Mouse (Mus musculus): ENCODE measurements at regions not wholly inside any gene's neighbourhood (a gene's known extent, or its start where the extent isn't known, plus 50 kb on each side); places are given as distances from the start of the nearest gene placed in this dataset.
"Not testable (repeated sequence)": the region's sequence is repeated elsewhere in the genome, so short reads cannot be mapped to it uniquely, and the experiment has no call there.

DNA sequence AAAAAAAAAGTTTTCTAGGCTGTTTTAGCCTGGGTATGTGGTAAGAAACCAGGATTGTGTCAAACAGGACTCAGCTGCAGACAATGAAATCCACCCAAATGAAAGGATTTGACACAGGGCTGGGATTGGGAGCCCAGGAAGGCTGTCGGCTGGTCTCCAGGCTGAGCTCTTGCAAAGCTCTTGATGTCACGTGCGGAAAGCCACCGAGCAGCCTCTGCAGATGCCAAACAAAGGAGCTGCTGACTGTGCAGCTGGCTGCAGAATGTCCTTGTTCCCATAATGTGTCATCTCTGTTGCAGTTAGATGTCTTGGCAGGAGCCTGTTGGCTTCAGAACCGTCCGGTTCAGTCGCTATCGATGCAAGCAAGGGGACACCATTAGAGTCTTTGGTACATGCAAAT is 56.1 kb downstream of the Bbs10 start:
- ATAC-seq (ENCODE audit: insufficient number of reproducible peaks, low FRiP score, low TSS enrichment): no peak

GRCm38 (mm10) chr10:111358340-111358739 is 59.9 kb downstream of the Bbs10 start:
- not testable (repeated sequence) for ATAC-seq (ENCODE audit: insufficient number of reproducible peaks, low FRiP score, low TSS enrichment)

GRCm38 (mm10) chr10:111361749-111362435 is 63.4 kb downstream of the Bbs10 start:
- ATAC-seq (ENCODE audit: insufficient number of reproducible peaks, low FRiP score, low TSS enrichment): no peak

DNA sequence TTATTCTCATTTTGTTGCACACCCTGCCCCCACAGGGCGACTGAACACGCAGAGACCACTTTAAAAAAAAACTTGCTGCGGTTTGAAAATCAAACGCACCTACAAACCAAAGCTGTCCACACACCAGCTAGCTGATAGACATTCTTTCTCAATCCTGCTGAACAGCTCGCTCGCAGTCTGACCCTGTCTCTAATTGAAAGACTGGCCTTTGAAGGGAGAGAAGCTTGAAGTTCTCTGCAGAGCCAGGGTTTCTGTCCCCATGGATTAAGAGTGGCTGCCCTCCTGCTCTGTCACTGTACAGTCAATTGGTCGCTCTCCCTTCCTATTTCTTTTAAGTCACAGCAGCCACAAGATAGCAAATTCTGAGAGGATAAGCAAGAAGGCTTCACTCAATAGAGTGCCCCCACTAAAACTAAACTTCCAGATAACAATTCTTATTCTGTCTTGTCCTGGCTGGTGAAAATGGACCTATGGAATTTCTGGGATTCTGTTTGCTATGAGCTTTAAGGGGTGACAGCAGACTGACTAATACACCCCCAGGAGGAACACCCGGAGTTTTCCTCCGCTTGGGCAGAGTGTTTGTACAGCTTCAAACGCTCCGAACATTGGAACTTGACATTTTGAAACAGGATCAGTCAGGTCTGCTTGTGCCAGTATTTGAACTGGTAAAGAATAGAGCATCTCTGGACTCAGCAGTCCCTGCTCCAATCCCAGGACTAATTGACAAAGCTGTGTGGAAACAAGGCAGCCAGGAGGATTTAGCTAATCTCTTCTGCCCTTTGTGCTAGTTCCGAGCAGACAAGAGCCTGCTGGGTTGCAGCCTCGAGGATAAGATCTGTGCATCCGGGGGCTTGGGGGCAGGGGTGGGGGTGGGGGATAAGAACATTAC is 65.5 kb downstream of the Bbs10 start:
- ATAC-seq (ENCODE audit: insufficient number of reproducible peaks, low FRiP score, low TSS enrichment): no peak

DNA sequence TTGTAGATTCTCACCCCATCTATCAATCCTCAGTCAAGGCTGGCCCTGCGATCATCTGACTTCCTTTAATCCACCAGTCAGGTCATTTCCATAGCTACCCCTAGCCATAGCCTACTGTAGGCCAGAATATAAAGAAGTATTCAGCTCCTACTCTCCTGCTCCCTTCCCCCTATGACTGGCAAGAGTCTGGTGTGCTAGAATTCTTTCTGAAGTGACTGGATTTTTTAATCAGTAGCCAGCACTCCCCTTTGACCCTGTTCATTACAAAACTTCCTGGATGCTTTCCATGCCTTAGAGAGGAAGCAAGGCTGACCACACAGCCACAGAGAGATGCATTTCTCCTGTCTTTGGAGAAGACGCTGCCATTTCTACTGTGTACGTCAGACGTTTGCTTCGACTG is 66.5 kb downstream of the Bbs10 start:
- no peak for ATAC-seq (ENCODE audit: insufficient number of reproducible peaks, low FRiP score, low TSS enrichment)

- ATAC-seq (ENCODE audit: insufficient number of reproducible peaks, low FRiP score, low TSS enrichment): not testable (repeated sequence)
These were observed 70.6 kb downstream of the Bbs10 start for GRCm38 (mm10) chr10:111369046-111369445.

GRCm38 (mm10) chr10:111378047-111378618 is 79.7 kb downstream of the Bbs10 start:
- ATAC-seq (ENCODE audit: insufficient number of reproducible peaks, low FRiP score, low TSS enrichment): no peak

DNA sequence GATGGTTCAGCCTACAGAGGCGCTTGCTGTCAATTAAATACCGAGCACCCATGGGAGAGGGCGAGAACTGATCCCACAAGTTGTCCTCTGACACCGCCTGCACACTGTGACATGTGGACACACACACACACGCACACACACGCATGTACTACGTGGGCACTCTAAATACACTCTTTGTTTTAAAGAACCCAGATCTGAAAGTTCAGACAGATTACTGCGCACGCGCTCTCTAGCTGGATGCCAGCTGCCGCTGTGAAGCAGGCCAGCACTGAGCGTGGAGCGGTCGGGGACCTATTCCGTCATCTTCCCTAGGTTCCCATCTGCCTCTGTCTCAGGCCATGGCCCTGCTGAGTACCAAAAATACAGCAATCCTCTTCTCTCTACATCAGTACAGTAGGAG is 83.2 kb downstream of the Bbs10 start:
- peak; percentile 71 for ATAC-seq (ENCODE audit: insufficient number of reproducible peaks, low FRiP score, low TSS enrichment)

DNA sequence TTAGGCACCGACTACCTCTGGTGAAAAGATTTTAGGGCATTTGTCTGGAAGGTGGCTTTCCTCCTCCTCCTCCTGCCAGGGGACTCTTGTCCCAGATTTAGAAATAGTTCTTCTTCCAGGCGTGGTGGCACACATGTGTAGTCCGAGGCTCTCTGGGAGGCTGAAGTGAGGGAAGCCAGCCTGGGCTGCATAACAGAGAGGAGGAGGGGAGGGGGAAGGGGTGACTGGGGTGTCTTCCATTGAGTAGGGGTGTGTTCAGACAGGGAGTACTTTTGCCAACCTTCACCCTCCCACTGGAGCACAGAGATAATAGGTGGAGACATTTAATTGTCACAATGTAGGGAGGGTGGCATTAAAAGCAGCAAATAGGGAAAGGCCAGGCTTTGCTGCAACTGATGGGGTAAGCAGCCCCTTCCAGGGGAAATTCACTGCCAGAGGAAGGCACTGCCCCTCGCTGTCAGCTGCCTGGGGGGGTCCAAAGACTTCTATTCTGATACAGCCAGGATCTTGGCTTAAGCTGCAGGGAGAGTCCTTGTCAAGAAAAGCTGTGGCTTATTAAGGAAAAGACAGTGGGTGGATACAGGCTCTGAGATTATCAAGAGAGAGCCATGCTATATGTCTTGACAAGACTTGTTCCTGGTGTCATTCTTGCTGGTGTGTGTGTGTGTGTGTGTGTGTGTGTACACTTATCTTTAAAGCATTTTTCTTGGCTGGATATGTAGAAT is 83.9 kb downstream of the Bbs10 start:
- no peak for ATAC-seq (ENCODE audit: insufficient number of reproducible peaks, low FRiP score, low TSS enrichment)

DNA sequence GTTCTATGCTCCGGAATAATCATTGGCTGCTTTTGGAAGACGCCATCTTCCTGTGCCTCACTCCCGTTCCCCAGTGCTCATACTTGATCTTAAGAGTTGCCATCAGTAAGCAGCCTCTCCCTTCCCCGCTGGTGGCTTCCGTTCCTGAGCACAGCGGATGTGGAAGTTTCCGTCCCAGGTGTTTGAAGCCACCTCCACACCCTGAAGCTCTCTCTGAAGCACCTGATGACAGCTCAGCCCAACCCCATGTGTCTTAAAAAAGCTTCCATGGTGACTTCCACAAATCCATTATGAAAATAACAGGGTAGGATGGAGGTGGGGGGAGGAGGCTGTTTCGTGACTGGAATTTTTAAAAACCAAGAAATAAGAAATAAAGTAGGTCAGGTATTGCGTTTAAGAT is 87.1 kb downstream of the Bbs10 start:
- ATAC-seq (ENCODE audit: insufficient number of reproducible peaks, low FRiP score, low TSS enrichment): no peak

DNA sequence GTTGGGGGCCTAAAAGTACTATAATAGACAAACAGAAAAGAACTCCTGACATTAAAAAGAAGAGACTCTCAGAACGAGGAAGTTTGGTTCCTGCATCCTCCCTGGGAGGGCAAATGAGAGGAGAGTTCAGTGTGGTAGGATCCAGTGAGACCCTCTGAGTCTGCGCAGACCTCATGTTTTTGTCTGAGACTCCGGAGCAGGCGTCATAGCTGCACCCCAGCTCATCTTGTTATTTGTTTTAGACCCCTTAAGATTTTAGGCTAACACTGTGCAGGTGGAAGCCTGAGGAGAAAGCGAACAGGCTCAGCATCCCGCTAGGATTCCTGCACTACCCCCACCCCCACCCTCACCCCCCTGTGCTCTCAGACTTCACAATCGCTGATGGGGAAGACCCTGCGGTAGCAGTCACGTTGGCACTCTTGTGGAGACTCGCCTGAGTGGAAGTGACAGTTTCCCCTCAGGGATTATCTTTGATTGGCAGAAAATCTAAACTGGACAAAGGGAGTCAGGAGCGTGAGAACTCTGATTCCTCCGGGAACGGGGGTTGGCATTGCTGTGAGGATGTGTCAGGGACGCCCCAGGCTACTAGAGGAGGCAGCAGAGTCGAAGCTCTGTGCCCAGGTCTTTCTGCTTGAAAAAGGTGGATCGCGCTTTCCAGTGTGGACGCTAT is 85.0 kb upstream of the Nap1l1 start:
- ATAC-seq (ENCODE audit: insufficient number of reproducible peaks, low FRiP score, low TSS enrichment): no peak

GRCm38 (mm10) chr10:111388545-111389320 is 84.3 kb upstream of the Nap1l1 start:
- no peak for ATAC-seq (ENCODE audit: insufficient number of reproducible peaks, low FRiP score, low TSS enrichment)

- ATAC-seq (ENCODE audit: insufficient number of reproducible peaks, low FRiP score, low TSS enrichment): no peak
These were observed 83.1 kb upstream of the Nap1l1 start for GRCm38 (mm10) chr10:111389890-111390289.

- no peak for ATAC-seq (ENCODE audit: insufficient number of reproducible peaks, low FRiP score, low TSS enrichment)
These were observed 78.6 kb upstream of the Nap1l1 start for GRCm38 (mm10) chr10:111394421-111394820.

- no peak for ATAC-seq (ENCODE audit: insufficient number of reproducible peaks, low FRiP score, low TSS enrichment)
These were observed 68.0 kb upstream of the Nap1l1 start for GRCm38 (mm10) chr10:111405071-111405470.

- ATAC-seq (ENCODE audit: insufficient number of reproducible peaks, low FRiP score, low TSS enrichment): no peak
These were observed 64.1 kb upstream of the Nap1l1 start for GRCm38 (mm10) chr10:111408887-111409286.

DNA sequence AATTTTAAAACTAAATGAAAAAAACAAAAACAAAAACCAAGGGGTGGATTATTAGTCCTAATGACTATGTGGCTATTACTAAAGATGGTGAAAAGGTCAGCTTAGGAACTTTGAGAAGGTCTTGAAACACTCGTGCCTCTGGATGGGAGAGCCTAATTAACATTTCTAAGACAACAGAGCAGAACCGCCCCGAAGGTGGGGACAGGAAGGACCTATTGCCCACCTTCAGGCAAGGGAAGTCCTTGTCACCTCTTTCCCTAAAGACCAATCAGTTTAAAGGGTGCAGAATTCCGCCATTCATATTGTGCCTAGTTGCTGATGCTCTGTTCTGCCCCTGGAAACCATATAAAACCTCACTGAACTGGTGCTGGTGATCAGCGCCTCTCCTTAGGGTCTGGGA is 63.5 kb upstream of the Nap1l1 start:
- ATAC-seq (ENCODE audit: insufficient number of reproducible peaks, low FRiP score, low TSS enrichment): no peak

GRCm38 (mm10) chr10:111410121-111410520 is 62.9 kb upstream of the Nap1l1 start:
- no peak for ATAC-seq (ENCODE audit: insufficient number of reproducible peaks, low FRiP score, low TSS enrichment)

- no peak for ATAC-seq (ENCODE audit: insufficient number of reproducible peaks, low FRiP score, low TSS enrichment)
These were observed 61.5 kb upstream of the Nap1l1 start for GRCm38 (mm10) chr10:111411533-111411932.
